21 mouse cellular contexts compared by ENCODE assay signal in genomic region chr1:191604690-191605089, GRCm38 (mm10). TPM values are rescaled to one million over a fixed set of nuclear protein-coding genes. Genes with fewer than 3 reads are reported as not detected.
A peak's percentile ranks its signal among the peaks of the same experiment; 100 is the strongest.
DNase-seq lines count a peak whose midpoint lies in the region; ATAC-seq and TF ChIP-seq lines count a peak whose summit lies in the region.
"Had no signal": no experiment of that assay in that cellular context is flagged by ENCODE, and none has a peak within 500 bp of the region (broad histone marks: within the 10 kb centered on the region; RNA-seq: fewer than 3 reads in every experiment).

No protein-coding gene starts in this region.

- no peak overlapping the region for H3K4me2 ChIP-seq in kidney, embryonic 14.5 days (replicated peaks; ENCODE audit: low read depth, low read length)
- H3K4me2 ChIP-seq: embryonic facial prominence, embryonic 15.5 days; heart, embryonic 12.5 days; hindbrain, embryonic 15.5 days had no signal

- H3K9me3 ChIP-seq in heart, embryonic 10.5 days, result no peaks in the 10 kb centered on the region
- no peaks in the 10 kb centered on the region for H3K9me3 ChIP-seq in kidney, embryonic 14.5 days (ENCODE audit: control insufficient read depth, low read length)
- H3K9me3 ChIP-seq: embryonic facial prominence, embryonic 15.5 days; forebrain, embryonic 10.5 days; heart, embryonic 12.5 days; hindbrain, embryonic 15.5 days had no signal

- peak; percentile 54 for DNase-seq in heart, embryonic 10.5 days (ENCODE audit: low spot score)
- DNase-seq in heart, adult 18-20 months, result no peak
- peak; percentile 42 for DNase-seq in right cerebral cortex, adult 18-20 months
- DNase-seq in right cerebral cortex, postnatal 14 days, result no peak
- peak; percentile 29 for DNase-seq in brain, embryonic 14.5 days (ENCODE audit: low read depth)
- peak; percentile 54 for DNase-seq in telencephalon, adult 2 months (ENCODE audit: low read depth, low spot score)
- DNase-seq in layer of hippocampus, postnatal 36 days, result no peak
- DNase-seq: adrenal gland, postnatal 14 days; cerebellum, adult 11 months; cerebellum, adult 8-10 months; cerebellum, postnatal 14 days; embryo, embryonic 11 days; gastrocnemius, postnatal 10 days; heart, adult 2 months had no signal

- TF ChIP-seq POLR2A in brain, embryonic 14.5 days (IDR thresholded peaks at IDR 0.05; ENCODE audit: borderline replicate concordance, extremely low read depth, insufficient read depth, insufficient read length, poor library complexity, severe bottlenecking), result no peak

- H3K36me3 ChIP-seq in heart, embryonic 10.5 days, result peaks cover 87% of the 10 kb centered on the region
- H3K36me3 ChIP-seq in kidney, embryonic 14.5 days (ENCODE audit: control insufficient read depth, insufficient read depth, low read length), result peaks cover 64% of the 10 kb centered on the region

- no peak overlapping the region for H3K4me3 ChIP-seq in heart, embryonic 10.5 days
- no peak overlapping the region for H3K4me3 ChIP-seq in kidney, embryonic 14.5 days (ENCODE audit: low read length)
- H3K4me3 ChIP-seq: embryonic facial prominence, embryonic 15.5 days; erythroblast, embryonic 14.5 days; forebrain, embryonic 10.5 days; heart, adult 2 months; heart, embryonic 12.5 days; hindbrain, embryonic 15.5 days had no signal

- ATAC-seq in kidney, embryonic 14.5 days (ENCODE audit: low FRiP score, low TSS enrichment), result no peak
- ATAC-seq: inflammation-experienced regulatory T-cells, adult 6 months had no signal

- 79% methylated on average over 3 of the region's 3 CpGs for WGBS in heart, embryonic 10.5 days
- WGBS in kidney, embryonic 14.5 days, result 78% methylated on average over 3 of the region's 3 CpGs

- no peak overlapping the region for H3K27ac ChIP-seq in heart, embryonic 10.5 days
- no peak overlapping the region for H3K27ac ChIP-seq in kidney, embryonic 14.5 days (ENCODE audit: low read depth, low read length)
- H3K27ac ChIP-seq: embryonic facial prominence, embryonic 15.5 days; forebrain, embryonic 10.5 days; heart, adult 2 months; hindbrain, embryonic 15.5 days had no signal

- H3K27me3 ChIP-seq in heart, embryonic 10.5 days (ENCODE audit: insufficient read depth, poor library complexity, severe bottlenecking), result no peaks in the 10 kb centered on the region
- H3K27me3 ChIP-seq in kidney, embryonic 14.5 days (ENCODE audit: control insufficient read depth, insufficient read depth, low read length), result no peaks in the 10 kb centered on the region
- H3K27me3 ChIP-seq: embryonic facial prominence, embryonic 15.5 days; heart, embryonic 12.5 days; hindbrain, embryonic 15.5 days had no signal

- H3K4me1 ChIP-seq in heart, embryonic 10.5 days, result no peaks in the 10 kb centered on the region
- no peaks in the 10 kb centered on the region for H3K4me1 ChIP-seq in kidney, embryonic 14.5 days (ENCODE audit: control insufficient read depth, insufficient read depth, low read length)
- H3K4me1 ChIP-seq: embryonic facial prominence, embryonic 15.5 days; forebrain, embryonic 10.5 days; heart, embryonic 12.5 days; hindbrain, embryonic 15.5 days had no signal

- no peak overlapping the region for H3K9ac ChIP-seq in kidney, embryonic 14.5 days (ENCODE audit: low read depth, low read length)
- H3K9ac ChIP-seq: embryonic facial prominence, embryonic 15.5 days; heart, embryonic 12.5 days; hindbrain, embryonic 15.5 days had no signal

- no peak for TF ChIP-seq CTCF in brain, embryonic 14.5 days (IDR thresholded peaks at IDR 0.05; ENCODE audit: borderline replicate concordance, extremely low read depth, insufficient read depth, insufficient read length)

RNA-seq across cellular contexts. Expression of gene Ints7, which starts 29.3 kb away (rescaled TPM):
- 52.9 and 58.7 TPM in 2 replicates for polyA plus RNA-seq in heart, embryonic 10.5 days (2016; fragmentation: Nextera tagmentation; extraction: Ambion mirVana)
- total RNA-seq in heart, adult 18-20 months (2021), result 10 to 100 TPM in 1 of 2 experiments, 1 to 10 TPM in 1; 8.4 to 11.0 TPM
- 48.7 and 50.8 TPM in 2 replicates for polyA plus RNA-seq in brain, embryonic 14.5 days (2012; rRNA removed)
- 38.9 and 77.9 TPM in 2 replicates for polyA plus RNA-seq in kidney, embryonic 14.5 days (2014; fragmentation: Nextera tagmentation; extraction: Ambion mirVana)
- 10 to 100 TPM; 23.9 to 25.0 TPM for total RNA-seq in layer of hippocampus, postnatal 36 days (2021)

RNA-seq across cellular contexts. Expression of gene Dtl, which starts 29.3 kb away (rescaled TPM):
- polyA plus RNA-seq in heart, embryonic 10.5 days (2016; fragmentation: Nextera tagmentation; extraction: Ambion mirVana), result 45.5 and 53.6 TPM in 2 replicates
- under 1 TPM; 0.12 to 0.15 TPM for total RNA-seq in heart, adult 18-20 months (2021)
- polyA plus RNA-seq in brain, embryonic 14.5 days (2012; rRNA removed), result 8.0 and 12.0 TPM in 2 replicates
- 45.8 and 81.3 TPM in 2 replicates for polyA plus RNA-seq in kidney, embryonic 14.5 days (2014; fragmentation: Nextera tagmentation; extraction: Ambion mirVana)
- total RNA-seq in layer of hippocampus, postnatal 36 days (2021), result under 1 TPM; 0.73 to 0.80 TPM

Comparison
In these comparisons a context has a peak if more than half of its experiments do, and no peak if none do; other contexts are left out.
1. DNase-seq: peak in heart, embryonic 10.5 days (single experiment), right cerebral cortex, adult 18-20 months (single experiment), brain, embryonic 14.5 days (single experiment) and telencephalon, adult 2 months (single experiment); none in heart, adult 18-20 months (0 of 2), right cerebral cortex, postnatal 14 days (single experiment) and layer of hippocampus, postnatal 36 days (0 of 2).